Mouse (Mus musculus): ENCODE data around the gene Srpx2. TPM values are rescaled to one million over a fixed set of nuclear protein-coding genes. Genes with fewer than 3 reads are reported as not detected.

Gene Srpx2
- total RNA-seq (2021): under 1 TPM; 0.62 to 0.96 TPM

DNA sequence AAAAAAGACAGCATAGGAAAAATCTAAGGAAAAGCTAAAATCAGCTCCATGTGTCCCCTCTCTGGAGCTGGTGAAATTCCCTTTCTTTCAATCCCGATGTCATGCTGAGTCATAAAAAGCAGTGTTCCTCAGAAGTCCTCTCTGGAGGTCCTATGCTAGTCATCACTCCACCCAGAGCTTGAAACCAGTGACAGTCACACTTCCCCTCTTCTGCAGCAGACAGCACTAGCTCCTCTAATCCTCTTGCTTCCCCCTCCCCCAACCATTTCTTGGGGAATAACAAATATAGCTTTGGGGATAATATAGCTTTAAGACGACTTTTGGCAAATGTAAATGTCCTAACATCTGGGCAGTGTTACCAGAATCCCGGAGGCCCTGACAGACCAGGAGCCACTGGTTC lies at the start of gene Srpx2:
Srpx2 (plus strand) TSS at position 166 of the 400 bp plus-strand sequence.
- no peak for DNase-seq

DNA sequence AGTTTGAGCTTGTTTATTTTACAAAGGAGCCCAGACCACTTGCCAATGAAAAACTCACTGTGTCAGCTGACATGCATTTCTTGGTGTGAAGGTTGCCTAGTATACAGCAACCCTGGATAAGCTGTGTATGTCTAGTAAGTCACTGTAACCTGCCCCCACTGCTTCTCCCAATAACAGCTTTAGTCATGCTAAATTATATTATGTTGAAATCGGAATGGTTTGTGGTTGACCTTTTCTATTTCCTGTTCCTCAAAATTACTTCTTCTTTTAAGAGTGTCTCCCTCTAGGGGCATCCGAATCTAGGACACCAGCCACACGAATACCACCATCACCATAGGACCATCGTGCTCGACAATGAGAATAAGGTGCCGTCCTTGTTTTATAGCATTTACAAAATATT lies 38.5 kb upstream of the Srpx2 start:
- no peak for DNase-seq

DNA sequence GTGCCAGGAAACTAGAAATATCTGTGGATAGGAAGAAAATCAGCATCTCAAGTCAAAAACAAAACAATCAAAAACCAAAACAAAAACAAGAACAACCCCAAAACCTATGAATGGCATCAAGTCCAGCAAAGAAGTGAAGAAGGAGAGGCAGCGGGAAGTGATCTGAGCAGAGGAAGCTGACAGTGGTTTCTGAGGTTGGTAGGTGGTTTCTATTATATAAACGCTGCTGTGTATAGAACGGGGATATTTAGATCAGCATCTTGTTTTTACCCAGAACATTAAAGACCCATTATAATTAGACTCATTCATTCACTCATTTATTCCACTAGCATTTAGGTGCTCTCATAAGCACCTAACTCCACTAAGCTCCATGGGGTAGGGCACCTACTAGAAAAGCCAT lies 20.9 kb upstream of the Srpx2 start:
- DNase-seq: no peak

DNA sequence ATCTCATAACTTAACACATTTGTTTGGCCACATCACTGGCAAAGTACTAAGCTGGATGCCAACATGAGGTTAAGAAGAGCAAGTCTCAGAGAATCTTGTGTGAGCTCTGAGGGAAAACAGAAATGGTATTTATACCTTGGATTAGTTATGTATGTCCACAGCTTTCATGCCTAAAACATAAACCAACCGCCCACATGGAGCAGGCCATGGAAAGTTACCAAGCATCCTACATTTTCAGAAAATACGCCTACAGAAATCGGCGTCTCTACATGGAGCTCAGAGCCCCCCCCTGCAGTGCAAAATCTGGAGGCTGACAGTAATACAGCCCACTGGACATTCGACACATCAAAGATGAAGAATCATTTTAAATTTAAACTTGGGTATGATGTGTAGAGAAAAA lies 20.1 kb upstream of the Srpx2 start:
- no peak for DNase-seq

DNA sequence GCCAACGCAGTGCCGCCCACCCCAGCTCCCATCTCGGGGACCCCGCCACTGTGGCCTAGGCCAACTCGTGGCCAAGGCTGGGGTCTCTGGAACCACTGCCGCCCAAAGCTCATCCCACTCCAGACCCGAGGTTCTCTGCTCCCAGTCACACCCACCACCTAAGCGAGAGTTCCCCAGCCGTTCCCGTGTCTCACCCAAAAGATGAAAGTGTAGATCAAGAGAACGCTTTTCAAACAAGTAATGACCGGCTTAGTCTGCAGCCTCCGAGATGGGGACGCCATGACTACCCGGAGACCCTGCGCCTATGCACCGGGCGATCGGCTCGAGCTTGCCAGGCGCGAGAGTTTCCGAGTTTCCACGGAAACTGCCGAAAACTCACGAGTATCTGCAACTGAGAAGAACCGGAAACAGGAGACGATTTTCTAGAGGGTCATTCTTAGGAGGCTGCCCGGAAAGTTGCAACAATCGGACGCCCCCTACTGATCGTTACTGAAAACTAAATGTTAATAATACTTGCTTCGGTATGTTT lies 10.1 kb upstream of the Srpx2 start, which contains the start of gene Tspan6:
Tspan6 (minus strand) TSS at position 416 of the 529 bp plus-strand sequence.
- peak; percentile 78 to 80 for DNase-seq

DNA sequence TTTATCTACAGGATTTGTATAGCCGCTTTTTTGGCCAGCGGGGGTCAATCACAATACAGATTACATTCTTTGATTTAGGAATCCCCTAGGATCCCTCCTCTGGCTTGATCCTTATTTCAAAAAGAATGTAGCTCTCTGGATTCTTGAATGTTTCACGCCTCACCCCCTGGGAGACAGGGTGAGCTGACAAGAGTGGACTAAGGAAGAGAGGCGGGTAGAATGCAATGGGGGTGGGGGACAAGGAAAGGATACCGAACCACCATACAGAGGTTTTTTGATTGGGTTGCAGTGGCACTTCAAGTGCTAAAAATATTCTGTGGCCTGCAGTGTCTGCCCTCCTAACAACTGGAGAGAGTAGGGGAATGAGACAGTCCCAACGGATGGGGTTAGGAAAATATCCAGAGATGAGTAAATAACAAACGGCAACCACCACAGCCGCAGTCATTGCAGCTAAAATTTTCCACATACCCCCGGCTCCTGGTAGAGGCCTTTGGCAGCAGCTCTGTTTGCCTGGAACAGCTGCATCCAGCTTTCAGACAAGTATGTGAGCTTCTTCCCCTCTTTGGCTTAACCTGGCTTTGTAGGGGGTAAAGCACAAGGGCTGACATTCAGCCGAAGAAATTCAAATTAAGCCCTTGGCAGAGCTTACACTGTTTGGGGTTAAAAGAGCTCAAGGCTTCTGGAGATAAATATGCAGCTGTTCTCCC lies 3.3 kb downstream of the Srpx2 start:
- DNase-seq: no peak

DNA sequence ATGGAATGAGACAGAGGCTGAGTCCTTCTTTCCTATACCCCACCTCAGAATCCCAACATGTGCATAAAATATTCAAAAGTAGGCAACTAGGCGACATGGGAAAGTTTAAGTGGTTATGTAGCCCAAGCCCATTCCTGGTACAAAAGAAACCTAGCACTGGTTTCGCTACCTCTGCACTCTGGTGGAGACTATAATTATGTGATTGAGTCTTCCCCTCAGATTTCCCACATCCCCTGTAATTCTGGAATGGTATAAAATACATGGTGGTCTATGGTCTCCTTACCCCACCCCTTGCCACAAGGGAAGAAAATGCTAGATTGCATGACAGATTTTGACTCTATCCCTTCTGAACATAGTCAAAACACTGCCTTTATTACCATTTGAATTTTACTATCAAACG lies 4.8 kb downstream of the Srpx2 start:
- DNase-seq: no peak

DNA sequence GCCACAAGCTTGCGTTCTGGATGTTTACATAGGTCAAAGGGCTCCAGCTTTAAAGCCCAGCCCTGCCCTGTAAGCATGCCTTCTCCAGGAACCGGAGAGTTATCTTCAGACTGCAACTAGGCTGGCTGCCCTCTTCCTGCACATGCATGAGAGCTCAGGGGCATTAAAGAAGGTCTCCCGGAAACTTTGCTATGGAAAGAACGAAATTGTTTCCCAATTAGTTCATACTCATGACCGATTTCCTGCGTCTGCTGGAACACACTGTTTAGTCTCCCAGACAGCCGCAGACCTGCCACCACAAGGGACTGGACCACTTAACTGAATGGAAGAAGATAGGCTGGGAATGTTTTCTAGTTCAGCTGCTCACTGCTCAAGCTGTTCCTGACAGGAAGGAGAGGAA lies 6.0 kb downstream of the Srpx2 start:
- DNase-seq: no peak

DNA sequence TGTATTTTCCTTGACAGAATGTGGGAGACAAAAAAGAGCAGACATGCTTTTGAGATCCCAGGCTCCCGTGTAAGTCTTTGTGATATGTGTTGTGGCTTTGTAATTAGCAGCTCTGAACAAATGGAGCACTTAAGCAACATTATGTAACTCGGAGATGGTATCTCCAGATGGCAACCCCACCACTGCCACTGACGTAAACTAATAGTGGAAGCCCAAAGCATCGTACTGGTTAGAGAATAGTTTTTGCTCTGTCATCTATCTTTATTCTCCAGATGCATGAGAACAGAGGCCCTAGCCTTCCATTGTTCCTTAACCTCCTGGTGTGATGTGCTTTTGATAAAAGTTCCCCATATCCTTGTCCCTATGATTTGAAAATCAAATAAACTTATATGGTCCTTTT lies 13.0 kb downstream of the Srpx2 start:
- no peak for DNase-seq

DNA sequence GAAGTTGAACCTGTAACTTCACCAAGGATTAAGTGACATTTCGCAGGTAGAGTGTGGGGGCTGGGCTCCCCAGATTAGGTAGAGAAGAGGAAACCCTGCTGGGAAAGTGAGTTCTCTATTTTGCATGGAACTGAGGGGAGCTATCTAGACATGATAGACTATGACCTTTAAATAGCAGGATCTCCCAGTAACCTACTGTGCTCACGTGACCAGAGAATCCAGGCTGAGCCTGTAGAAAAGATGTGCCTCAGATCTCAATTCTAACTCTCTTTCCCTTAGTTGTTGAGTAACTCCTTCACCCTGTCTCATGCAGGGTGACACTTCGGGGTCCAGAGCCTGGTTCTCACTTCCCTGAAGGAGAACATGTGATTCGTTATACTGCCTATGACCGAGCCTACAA lies 18.5 kb downstream of the Srpx2 start:
- no peak for DNase-seq

DNA sequence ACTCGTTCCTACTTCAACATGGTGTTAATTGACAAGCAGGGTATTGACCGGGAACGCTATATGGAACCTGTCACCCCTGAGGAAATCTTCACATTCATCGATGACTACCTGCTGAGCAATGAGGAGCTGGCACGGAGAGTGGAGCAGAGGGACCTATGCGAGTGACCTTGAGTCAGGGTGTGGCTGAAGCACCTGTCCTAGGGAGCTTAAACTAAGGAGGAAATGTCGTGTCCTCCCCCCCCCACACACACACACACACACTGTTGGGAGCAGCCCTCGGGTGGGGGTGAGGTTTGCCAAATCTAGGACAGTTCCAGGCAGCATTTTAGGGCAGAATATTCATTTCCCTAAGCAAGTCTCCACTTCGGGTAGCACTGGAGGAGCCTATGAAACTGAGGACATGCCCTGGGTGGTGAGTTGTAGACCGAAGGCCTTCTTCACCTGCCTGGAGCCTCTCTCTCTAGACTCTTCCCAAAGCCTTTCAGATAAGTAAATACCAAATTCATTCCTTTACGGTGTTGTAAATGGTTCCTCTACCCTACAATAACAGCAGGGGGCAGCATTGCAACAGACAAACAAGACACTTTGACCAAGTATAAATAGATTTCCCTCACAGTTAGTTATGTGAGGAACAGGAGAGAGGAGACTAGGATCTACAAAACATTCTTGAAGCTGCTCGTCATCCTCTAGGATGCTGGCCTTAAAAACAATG lies 23.2 kb downstream of the Srpx2 start:
- DNase-seq: peak in 1 of 2 experiments; percentile 7

DNA sequence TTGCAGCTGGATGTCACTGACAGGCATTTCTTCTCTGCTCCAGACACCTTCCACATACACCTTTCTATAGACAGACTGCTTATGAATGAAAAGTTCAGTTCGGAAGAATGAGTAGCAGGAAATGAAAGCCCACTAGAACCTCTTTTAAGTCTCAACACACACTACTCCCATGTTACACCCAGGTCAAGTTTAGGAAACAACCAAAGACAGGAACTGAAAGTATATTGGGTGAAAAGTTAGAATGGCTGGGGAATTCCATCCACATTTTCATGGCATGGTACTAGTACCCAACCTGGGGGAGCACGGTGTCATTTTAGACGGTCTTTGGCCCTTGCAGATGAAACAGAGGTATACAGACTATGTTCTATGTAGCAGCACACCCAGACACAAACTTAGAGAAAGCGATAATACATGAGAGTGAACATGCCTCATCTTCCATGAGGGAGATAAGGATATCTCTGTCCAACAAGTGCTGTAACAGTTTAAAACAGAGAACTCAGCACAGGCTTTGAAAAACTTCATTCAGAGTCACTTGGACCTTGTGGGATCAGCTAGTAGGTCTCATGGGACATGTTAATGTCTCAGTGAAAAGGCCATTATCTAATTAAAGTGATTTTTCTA lies 28.5 kb downstream of the Srpx2 start:
- no peak for DNase-seq

DNA sequence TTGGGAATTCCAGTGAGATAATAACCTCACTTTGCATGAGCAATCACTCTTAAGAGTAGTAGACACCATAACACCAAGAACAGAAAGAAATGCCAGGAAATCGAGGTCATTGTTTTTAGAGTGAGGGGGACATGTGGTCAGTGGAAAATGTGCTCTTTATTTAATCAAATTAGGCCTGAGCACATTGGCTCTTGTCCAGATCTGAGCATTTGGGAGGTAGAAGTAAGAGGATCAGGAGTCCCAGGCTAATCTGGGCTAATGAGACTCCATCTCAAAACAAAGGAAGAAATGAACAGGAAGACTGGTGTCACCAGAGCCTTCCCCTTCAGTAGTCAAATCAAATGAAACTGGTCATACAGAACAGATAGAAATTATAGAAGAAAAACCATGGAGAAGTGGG lies 31.3 kb downstream of the Srpx2 start:
- DNase-seq: no peak

DNA sequence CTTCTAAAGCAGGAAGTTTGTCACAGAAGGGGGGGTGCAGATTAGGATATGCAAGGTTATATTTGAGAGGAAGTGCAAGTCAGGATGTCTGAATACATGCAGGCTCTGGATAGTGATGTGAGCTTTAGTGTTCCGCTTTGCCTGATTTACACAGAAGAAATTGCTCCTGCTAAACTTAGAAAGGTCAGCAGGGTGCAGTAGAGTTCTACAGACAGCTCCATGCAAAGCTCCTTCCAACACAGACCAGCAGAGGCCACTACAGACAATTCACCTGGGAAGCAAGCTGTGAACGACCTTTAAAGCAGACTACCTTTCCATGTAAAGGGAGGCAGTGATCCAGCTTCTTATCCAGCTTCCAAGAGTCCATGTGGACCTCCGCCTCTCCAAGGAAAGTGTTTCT lies 39.2 kb downstream of the Srpx2 start:
- peak; percentile 13 to 20 for DNase-seq

DNA sequence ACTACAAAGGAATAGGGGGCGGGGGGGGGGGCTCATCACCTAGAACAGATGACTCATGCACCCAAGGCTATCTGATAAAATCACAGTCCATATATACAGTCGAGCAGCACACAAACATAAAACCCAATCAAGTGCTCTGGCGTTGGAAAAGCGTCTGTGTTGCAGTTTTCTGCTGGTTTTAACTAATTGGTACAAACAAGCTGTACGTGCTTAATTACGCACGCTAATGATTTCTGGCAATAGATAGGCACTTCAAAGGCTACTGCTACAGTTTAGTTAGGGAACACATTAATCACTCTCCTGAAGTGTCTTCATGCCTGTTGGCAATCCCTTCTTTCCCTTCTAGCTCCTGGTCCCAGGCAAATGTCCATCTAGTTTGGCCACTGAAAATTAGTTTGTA lies 46.4 kb downstream of the Srpx2 start:
- no peak for DNase-seq

DNA sequence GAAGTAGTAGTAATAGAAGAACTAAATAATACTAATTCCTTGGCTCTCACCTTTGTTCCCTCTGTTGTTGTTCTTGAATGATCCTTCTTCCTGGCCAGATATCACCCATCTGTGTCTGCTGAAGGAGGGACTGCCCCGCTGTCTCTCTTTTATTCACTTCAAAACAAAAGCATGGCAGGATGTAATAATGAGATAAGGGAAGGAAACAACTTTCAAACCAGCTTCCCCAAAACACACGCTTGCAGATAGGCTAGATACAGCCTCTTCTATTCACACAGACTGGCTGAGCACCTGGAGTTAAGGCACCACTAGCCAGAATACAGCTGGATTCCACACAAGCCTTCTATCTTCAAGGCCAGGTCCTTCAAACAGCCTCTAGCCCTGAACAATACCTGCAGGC lies 52.4 kb downstream of the Srpx2 start:
- no peak for DNase-seq

DNA sequence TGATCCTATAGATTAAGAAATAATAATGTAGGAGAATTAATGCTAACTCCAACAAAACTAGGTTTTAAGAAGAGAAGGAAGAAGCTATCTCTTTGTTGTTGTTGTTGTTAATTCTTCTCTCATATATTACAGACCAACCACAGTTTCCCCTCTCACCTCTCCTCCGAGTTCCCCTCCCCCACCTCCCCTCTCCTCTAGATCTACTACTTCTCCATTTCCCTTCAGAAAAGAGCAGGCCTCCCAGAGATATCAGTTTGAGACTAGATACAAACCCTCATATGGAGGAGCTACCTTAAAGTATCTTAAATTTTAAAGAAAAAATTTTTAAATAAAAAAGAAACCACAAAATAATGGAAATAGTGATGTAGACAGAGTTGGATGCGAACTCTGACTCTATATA lies 56.4 kb downstream of the Srpx2 start:
- no peak for DNase-seq

DNA sequence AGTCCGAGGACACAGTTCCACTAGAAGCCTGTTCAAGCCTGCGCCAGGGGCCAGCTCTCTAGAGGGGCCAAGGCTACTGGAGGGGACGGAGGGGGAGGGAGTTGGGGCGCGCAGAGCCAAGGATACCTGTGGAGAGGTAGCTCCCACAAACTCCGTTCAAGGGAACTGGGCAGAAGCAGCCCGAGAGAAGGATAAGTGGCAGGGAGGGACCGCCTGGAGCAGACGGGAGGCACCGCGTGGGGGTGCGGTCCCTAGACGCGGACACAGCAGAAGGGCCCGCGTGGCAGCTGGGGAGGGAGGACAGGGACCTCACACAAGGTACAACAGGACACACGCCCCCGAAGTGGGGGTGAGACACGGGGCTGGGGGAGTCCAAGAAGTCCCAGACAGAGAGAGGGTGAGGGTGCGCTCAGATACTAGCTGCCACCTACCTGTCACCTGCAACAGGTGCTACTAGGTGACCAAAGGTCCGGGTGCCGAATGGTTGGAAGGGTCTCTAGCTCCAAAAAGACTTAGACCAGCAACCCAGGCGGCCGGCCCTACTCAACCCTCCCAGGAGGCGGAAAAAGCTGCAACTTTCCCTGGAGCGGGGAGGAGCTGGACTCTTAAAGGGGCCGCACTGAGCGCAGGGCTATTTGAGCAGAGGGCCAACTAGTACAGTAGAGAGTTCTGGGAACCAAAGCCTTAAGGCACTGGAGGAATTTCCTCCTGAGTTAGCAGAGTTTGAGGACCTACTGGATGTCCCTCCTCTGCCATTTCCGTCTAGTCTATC lies 73.2 kb downstream of the Srpx2 start, which contains the start of gene Sytl4:
Sytl4 (minus strand) TSS at position 582 of the 772 bp plus-strand sequence.
- no peak for DNase-seq
